Mouse (Mus musculus) MEL-GATA-1-ER (cell line): ENCODE data around the gene Olfr613.
"Not testable (repeated sequence)": the region's sequence is repeated elsewhere in the genome, so short reads cannot be mapped to it uniquely, and the experiment has no call there.

Source experiments
- DNase-seq: peaks from one replicate; pipeline ENCODE4 v3.0.0-alpha.2; 2012; ENCODE audit warnings: low read depth; ENCODE audit errors: extremely low read depth

The Olfr613 gene

DNA sequence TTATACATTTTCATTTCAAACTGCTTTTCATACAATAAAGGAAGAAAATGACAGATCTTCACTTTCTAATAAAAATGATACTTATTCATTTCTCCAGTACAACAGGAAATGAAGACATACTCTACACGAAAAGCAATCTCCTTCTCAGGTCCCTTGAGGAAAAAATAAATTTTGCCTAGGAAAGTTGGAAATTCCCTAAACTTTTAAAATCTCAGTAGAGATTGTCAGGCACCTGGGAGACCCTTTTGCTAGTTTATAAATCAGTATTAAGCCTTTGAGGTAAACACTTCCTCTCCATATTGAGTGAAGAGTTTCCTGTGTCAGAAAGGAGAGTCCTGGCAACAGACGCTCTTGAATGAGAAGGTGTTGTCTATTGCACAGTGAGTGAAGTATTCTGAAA, at the start of gene Olfr613:
Olfr613 (plus strand) TSS at position 301 of the 400 bp plus-strand sequence.
- DNase-seq: no peak

- DNase-seq: no peak
These were observed 35.9 kb upstream of the Olfr613 start, which contains the start of gene Olfr610 for GRCm38 (mm10) chr7:103512022-103512421. Gene Olfr610 (minus strand): TSS chr7:103512122.

DNA sequence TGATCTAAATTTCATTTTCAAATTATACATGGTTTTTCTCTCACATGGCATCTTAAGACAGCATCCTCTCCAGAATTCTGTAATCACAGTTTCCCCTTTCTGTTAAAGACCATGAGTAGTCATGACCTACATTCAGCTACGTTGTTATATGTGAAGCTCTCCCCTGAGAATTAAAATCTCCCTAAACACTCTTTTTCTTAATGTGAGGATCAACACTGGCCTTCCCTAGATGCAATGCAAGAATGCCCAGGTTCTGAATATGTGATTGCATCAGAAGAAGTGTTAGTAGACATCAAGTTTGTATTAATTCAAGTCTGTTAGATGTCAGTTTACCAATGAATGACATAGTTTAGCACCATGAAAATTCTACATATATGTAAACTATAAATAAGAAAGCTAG, 27.1 kb upstream of the Olfr613 start, which contains the start of gene Olfr611:
Olfr611 (minus strand) TSS at position 101 of the 400 bp plus-strand sequence.
- DNase-seq: not testable (repeated sequence)

GRCm38 (mm10) chr7:103542617-103543016, 5.3 kb upstream of the Olfr613 start, which contains the start of gene Olfr612:
Gene Olfr612 (minus strand): TSS chr7:103542717.
- not testable (repeated sequence) for DNase-seq

GRCm38 (mm10) chr7:103555779-103556178, 7.9 kb downstream of the Olfr613 start, which contains the start of gene Olfr615:
Gene Olfr615 (plus strand): TSS chr7:103556079.
- DNase-seq: no peak

- DNase-seq: no peak
These were observed 21.2 kb downstream of the Olfr613 start, which contains the start of gene Olfr616 for GRCm38 (mm10) chr7:103569043-103569442. Gene Olfr616 (minus strand): TSS chr7:103569143.

DNA sequence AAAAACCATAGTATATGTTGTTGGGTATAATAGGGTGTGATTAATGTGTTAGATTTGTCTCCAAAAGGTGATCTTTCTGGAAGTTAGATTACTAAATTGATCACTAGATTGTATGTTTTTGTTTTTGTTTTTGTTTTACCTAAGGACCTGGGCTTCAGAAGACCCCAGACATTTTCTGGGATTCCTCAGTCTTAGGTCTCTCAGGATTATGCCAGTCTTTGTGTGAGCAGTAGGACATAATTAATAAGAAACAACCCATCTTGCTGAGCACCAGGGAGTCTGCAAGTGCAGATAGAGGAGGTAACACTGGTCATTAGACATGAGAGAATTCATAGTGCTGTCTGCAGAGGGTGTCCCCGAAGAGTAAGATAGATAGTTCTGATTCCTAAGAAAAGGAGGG, 24.9 kb downstream of the Olfr613 start, which contains the start of gene Olfr617:
Olfr617 (plus strand) TSS at position 301 of the 400 bp plus-strand sequence.
- no peak for DNase-seq

DNA sequence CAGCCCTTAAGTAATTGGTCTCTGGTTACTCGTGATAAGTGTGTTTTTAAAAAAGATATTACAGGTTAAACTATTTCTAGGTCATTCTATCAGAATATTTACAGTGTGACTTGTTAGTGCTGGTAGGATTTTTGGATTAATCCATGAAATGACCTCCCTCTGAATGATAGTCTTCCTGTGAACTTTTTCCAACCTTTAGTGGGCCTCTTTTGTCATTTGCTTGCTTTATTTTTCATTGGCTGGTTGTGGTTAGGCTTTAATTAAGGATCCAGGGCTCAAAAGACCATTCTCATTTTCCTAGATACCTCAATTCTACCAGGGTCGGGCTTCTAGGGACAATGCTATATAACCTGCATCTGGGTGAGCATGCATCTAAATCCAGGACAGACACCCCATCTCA, 41.9 kb downstream of the Olfr613 start, which contains the start of gene Olfr618:
Olfr618 (plus strand) TSS at position 301 of the 400 bp plus-strand sequence.
- no peak for DNase-seq

DNA sequence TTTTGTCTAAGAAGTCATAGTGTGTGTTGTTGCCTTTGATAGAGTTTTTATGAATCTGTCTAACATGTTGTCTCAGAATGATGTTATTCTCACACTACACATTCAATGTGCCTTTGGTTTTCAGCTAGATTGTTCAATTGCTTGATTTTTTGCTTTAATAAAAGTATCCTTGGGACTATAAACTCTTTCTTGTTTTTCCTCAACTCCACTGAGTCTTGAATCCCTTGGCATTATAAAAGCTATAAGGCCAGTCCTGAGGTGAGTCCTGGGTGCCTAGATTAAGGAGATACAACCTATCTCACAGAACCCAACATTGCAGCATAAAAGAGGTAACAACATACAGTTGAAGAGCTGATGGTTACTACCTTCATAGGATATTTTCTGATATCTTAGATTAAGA, 52.4 kb downstream of the Olfr613 start, which contains the start of gene Olfr619:
Olfr619 (plus strand) TSS at position 301 of the 400 bp plus-strand sequence.
- no peak for DNase-seq
